Mouse (Mus musculus) Patski (cell line): Measurements from ENCODE around the gene Polr2j. TPM values are rescaled to one million over a fixed set of nuclear protein-coding genes. Genes with fewer than 3 reads are reported as not detected.
A peak's percentile ranks its signal among the peaks of the same experiment; 100 is the strongest.
"Not testable (repeated sequence)": the region's sequence is repeated elsewhere in the genome, so short reads cannot be mapped to it uniquely, and the experiment has no call there.

Experiments
- ATAC-seq: fragments of 100-300 bp; one replicate; pipeline ENCODE4 v1.8.0; 2021
- CTCF ChIA-PET: fragments of 350-600 bp; sonication (Branson Sonifier 250); formaldehyde crosslinking; loops from one replicate; lab custom pipeline; 2022; ENCODE audit warnings: inconsistent platforms; lab: Charles Lee
- POLR2A ChIA-PET: fragments of 350-600 bp; sonication (Branson Sonifier 250); formaldehyde crosslinking; loops from one replicate; lab custom pipeline; 2022; ENCODE audit warnings: antibody characterized with exemption, inconsistent platforms; lab: Charles Lee
- DNase-seq: peaks from one replicate; pipeline ENCODE4 v3.0.0-alpha.2; 2011; ENCODE audit warnings: low read depth, low spot score
- H3K27me3 ChIP-seq: fragments of 371-371 bp; one replicate; pipeline ENCODE4 v1.5.1; 2021
- CTCF ChIP-seq: fragments of 100-300 bp; IDR thresholded peaks from one replicate; pipeline ENCODE4 v1.5.1; 2021
- in situ Hi-C: fragments of 300-500 bp; cut with MboI; formaldehyde crosslinking; loops from 3 replicates; pipeline ENCODE4 v1.11.1; 2018; ENCODE audit warnings: low pct_unique_long_range_greater_than_20kb, mixed read lengths
- polyA plus RNA-seq: library from polyadenylated mRNA; unstranded; gene quantifications from one replicate; pipeline ENCODE4 v1.2.3, GENCODE M21; 2021

Gene Polr2j
- polyA plus RNA-seq, 1 experiment from 2014 or later = 147 TPM

GRCm38 (mm10) chr5:136104511-136104910, 11.9 kb upstream of the Polr2j start:
- DNase-seq (no peak), ATAC-seq (no peak)
- no peaks in the 10 kb centered on the region for H3K27me3 ChIP-seq
- TF ChIP-seq CTCF = no peak
- ChIA-PET CTCF (interaction anchor here (0.9 to 4.7 kb wide), 2 partner anchors 9 to 12 kb away, joined by 3 to 18 read pairs; partner anchors contain the start of gene Polr2j), POLR2A (no interaction called here)
- in situ Hi-C loops = no loop called here

- CTCF ChIA-PET = no interaction called here
These were observed 7.9 kb upstream of the Polr2j start for GRCm38 (mm10) chr5:136108486-136108885.

GRCm38 (mm10) chr5:136109042-136109441, 7.4 kb upstream of the Polr2j start:
- DNase-seq (no peak), ATAC-seq (no peak)
- in situ Hi-C loops = no loop called here
- no peak for TF ChIP-seq CTCF
- ChIA-PET CTCF (no interaction called here), POLR2A (no interaction called here)
- H3K27me3 ChIP-seq = no peaks in the 10 kb centered on the region

More at GRCm38 (mm10) chr5:136108486-136108885, 7.9 kb upstream of the Polr2j start:
- no peak for TF ChIP-seq CTCF
- no peak for DNase-seq
- no peak for ATAC-seq
- in situ Hi-C loops = no loop called here
- POLR2A ChIA-PET = no interaction called here
- H3K27me3 ChIP-seq = no peaks in the 10 kb centered on the region

GRCm38 (mm10) chr5:136113546-136113945, 2.9 kb upstream of the Polr2j start:
- POLR2A ChIA-PET, ATAC-seq, H3K27me3 ChIP-seq, DNase-seq, in situ Hi-C loops: not testable (repeated sequence)
- CTCF ChIA-PET = interaction anchor here (1.0 kb wide), 1 partner anchor 13 kb away, joined by 3 read pairs; no protein-coding TSS in a partner anchor

GRCm38 (mm10) chr5:136116784-136117112, 317 bp downstream of the Polr2j start:
- ATAC-seq (peak; percentile 19), DNase-seq (no peak)
- ChIA-PET CTCF (interaction anchor here (1.0 to 2.5 kb wide), 4 partner anchors 12 to 52 kb away, joined by 3 to 18 read pairs (median 4); no protein-coding TSS in a partner anchor), POLR2A (interaction anchor here (0.7 to 0.9 kb wide), 2 partner anchors 17 to 18 kb away, joined by 3 read pairs; no protein-coding TSS in a partner anchor)
- H3K27me3 ChIP-seq = no peaks in the 10 kb centered on the region
- in situ Hi-C loops = no loop called here
- no peak for TF ChIP-seq CTCF

- ChIA-PET POLR2A (interaction anchor here (0.6 kb wide), 1 partner anchor 141 kb away, joined by 3 read pairs; no protein-coding TSS in a partner anchor), CTCF (no interaction called here)
- in situ Hi-C loops = no loop called here
- no peaks in the 10 kb centered on the region for H3K27me3 ChIP-seq
- DNase-seq = no peak
- no peak for ATAC-seq
- no peak for TF ChIP-seq CTCF
These were observed 5.7 kb downstream of the Polr2j start for GRCm38 (mm10) chr5:136122165-136122564.

- peak; percentile 83 for DNase-seq
- in situ Hi-C loops = loop anchor here (5.0 kb wide), 1 partner anchor 52 kb away; no protein-coding TSS in a partner anchor
- ChIA-PET CTCF (interaction anchor here (0.7 to 1.3 kb wide), 2 partner anchors 52 to 57 kb away, joined by 3 read pairs; no protein-coding TSS in a partner anchor), POLR2A (interaction anchor here (0.7 to 1.4 kb wide), 3 partner anchors 10 to 53 kb away, joined by 3 read pairs; no protein-coding TSS in a partner anchor)
- TF ChIP-seq CTCF = no peak
- H3K27me3 ChIP-seq = no peaks in the 10 kb centered on the region
- ATAC-seq = peak; percentile 83
These were observed 19.3 kb downstream of the Polr2j start, which contains the start of the genes Lrwd1 and Alkbh4 for GRCm38 (mm10) chr5:136135571-136136291. Gene Lrwd1 (minus strand): TSS chr5:136136074. Gene Alkbh4 (plus strand): TSS chr5:136136146.

- POLR2A ChIA-PET = interaction anchor here (0.7 to 1.4 kb wide), 4 partner anchors 9 to 54 kb away, joined by 3 read pairs; no protein-coding TSS in a partner anchor
- in situ Hi-C loops = loop anchor here (5.0 kb wide), 1 partner anchor 51 kb away; no protein-coding TSS in a partner anchor
- no peaks in the 10 kb centered on the region for H3K27me3 ChIP-seq
- no peak for TF ChIP-seq CTCF
- DNase-seq (no peak), ATAC-seq (peak; percentile 10)
- CTCF ChIA-PET = interaction anchor here (0.7 to 1.3 kb wide), 4 partner anchors 32 to 57 kb away, joined by 3 to 4 read pairs (median 3); no protein-coding TSS in a partner anchor
These were observed 20.0 kb downstream of the Polr2j start for GRCm38 (mm10) chr5:136136292-136136990.

GRCm38 (mm10) chr5:136137658-136138274, 21.3 kb downstream of the Polr2j start:
- DNase-seq = no peak
- no peaks in the 10 kb centered on the region for H3K27me3 ChIP-seq
- no peak for TF ChIP-seq CTCF
- CTCF ChIA-PET = interaction anchor here (1.1 kb wide), 2 partner anchors 31 to 49 kb away, joined by 3 to 4 read pairs; no protein-coding TSS in a partner anchor
- in situ Hi-C loops = loop anchor here (5.0 kb wide), 1 partner anchor 50 kb away; no protein-coding TSS in a partner anchor
- no peak for ATAC-seq
- POLR2A ChIA-PET = no interaction called here

GRCm38 (mm10) chr5:136139393-136139792, 23.0 kb downstream of the Polr2j start:
- POLR2A ChIA-PET = no interaction called here
- DNase-seq (no peak), ATAC-seq (no peak)
- in situ Hi-C loops = loop anchor here (5.0 kb wide), 1 partner anchor 48 kb away; no protein-coding TSS in a partner anchor
- no peaks in the 10 kb centered on the region for H3K27me3 ChIP-seq
- CTCF ChIA-PET = interaction anchor here (0.8 to 2.0 kb wide), 2 partner anchors 45 to 49 kb away, joined by 3 to 7 read pairs; no protein-coding TSS in a partner anchor
- TF ChIP-seq CTCF = no peak
